Mouse (Mus musculus) stomach, postnatal 0 days (tissue): ENCODE data around the gene Col6a2. TPM values are rescaled to one million over a fixed set of nuclear protein-coding genes. Genes with fewer than 3 reads are reported as not detected.

ENCODE experiments used
- ATAC-seq: fragments of 200-750 bp; cut with Nextera tagmentation; 2 replicates; pipeline ENCODE4 v1.8.0; 2017; ENCODE audit not compliant: low FRiP score, low TSS enrichment
- DNase-seq: peaks from one replicate; pipeline ENCODE4 v3.0.0-alpha.2; 2016; ENCODE audit warnings: low spot score
- H3K27ac ChIP-seq: fragments of 300-500 bp; sonication (generic); replicated peaks from 2 replicates; pipeline ENCODE4 v1.5.1; 2014; ENCODE audit warnings: mild to moderate bottlenecking, control low read depth
- H3K27me3 ChIP-seq: fragments of 300-500 bp; sonication (generic); 2 replicates; pipeline ENCODE4 v1.6.1; 2014; ENCODE audit warnings: low read length; ENCODE audit not compliant: control insufficient read depth, insufficient read depth
- H3K36me3 ChIP-seq: fragments of 300-500 bp; sonication (generic); 2 replicates; pipeline ENCODE4 v1.6.1; 2014; ENCODE audit warnings: low read length, mixed read lengths; ENCODE audit not compliant: control insufficient read depth, insufficient read depth
- H3K4me1 ChIP-seq: fragments of 300-500 bp; sonication (generic); replicated peaks from 2 replicates; pipeline ENCODE4 v1.6.1; 2014; ENCODE audit warnings: antibody characterized with exemption; ENCODE audit not compliant: control insufficient read depth, insufficient read depth
- H3K4me2 ChIP-seq: fragments of 300-500 bp; sonication (generic); replicated peaks from 2 replicates; pipeline ENCODE4 v1.6.1; 2014; ENCODE audit warnings: low read depth, mild to moderate bottlenecking, control low read depth, moderate library complexity
- H3K4me3 ChIP-seq: fragments of 300-500 bp; sonication (generic); 2 replicates; pipeline ENCODE4 v1.5.1; 2014; ENCODE audit warnings: low read depth, low read length, control low read depth
- H3K9ac ChIP-seq: fragments of 300-500 bp; sonication (generic); 2 replicates; pipeline ENCODE4 v1.6.1; 2014; ENCODE audit warnings: mild to moderate bottlenecking, low read length, control low read depth, mixed read lengths
- H3K9me3 ChIP-seq: fragments of 300-500 bp; sonication (generic); 2 replicates; pipeline ENCODE4 v1.6.1; 2016; ENCODE audit warnings: low read length; ENCODE audit not compliant: control insufficient read depth
- CTCF ChIP-seq: IDR thresholded peaks from 2 replicates; pipeline ENCODE4 v1.5.1; 2016; ENCODE audit warnings: antibody characterized with exemption, low read depth, mild to moderate bottlenecking, moderate library complexity
- EP300 ChIP-seq: optimal IDR thresholded peaks from 2 replicates; pipeline ENCODE3; 2016; ENCODE audit warnings: antibody characterized with exemption
- WGBS: fragments of 180-500 bp; shearing (Covaris S2); extraction: QIAGEN DNeasy Blood & Tissue Kit; methylation state at CpG from one replicate; pipeline ENCODE4 v1.1.7; 2014; 5-methylcytosine and 5-hydroxymethylcytosine counted together
- polyA plus RNA-seq: library from polyadenylated mRNA; unstranded; fragments of >200 nt; fragmentation: Nextera tagmentation; extraction: Ambion mirVana; gene quantifications from 2 replicates; pipeline ENCODE4 v1.2.1, GENCODE M21; 2015

Gene Col6a2
- polyA plus RNA-seq, 1 experiment from 2014 or later, result 145 TPM

GRCm38 (mm10) chr10:76612473-76612872 lies 11.0 kb downstream of the Col6a2 start:
- H3K4me3 ChIP-seq, result no peak overlapping the region
- H3K9ac ChIP-seq, result no peak overlapping the region
- no peak overlapping the region for H3K27ac ChIP-seq
- no peak overlapping the region for H3K4me2 ChIP-seq
- H3K27me3 ChIP-seq, result no peaks in the 10 kb centered on the region
- peaks cover 18% of the 10 kb centered on the region for H3K36me3 ChIP-seq
- TF ChIP-seq CTCF (no peak), EP300 (no peak)
- DNase-seq, result no peak
- 82% methylated on average over 7 of the region's 7 CpGs for WGBS
- H3K9me3 ChIP-seq, result no peaks in the 10 kb centered on the region
- no peak for ATAC-seq
- no peaks in the 10 kb centered on the region for H3K4me1 ChIP-seq

DNA sequence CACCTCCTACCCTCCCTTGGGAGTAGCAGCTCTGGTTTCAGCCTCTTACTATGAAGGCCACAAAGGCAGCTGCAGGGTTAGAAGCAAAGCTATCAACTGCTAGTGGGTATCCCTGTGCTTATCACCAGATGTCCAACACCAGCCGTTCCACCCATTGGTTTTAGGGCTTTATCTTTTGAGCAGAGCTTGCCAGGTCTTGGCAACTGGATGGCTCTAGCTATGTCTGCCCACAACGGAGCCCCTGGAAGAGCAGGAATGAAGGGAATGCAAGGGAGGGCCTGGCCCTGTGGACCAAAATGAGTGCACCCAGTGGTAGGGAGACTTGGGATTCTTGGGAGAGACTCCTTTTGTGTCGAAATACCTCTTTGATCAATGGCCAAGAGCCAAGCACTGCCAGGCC lies 20.7 kb downstream of the Col6a2 start:
- TF ChIP-seq EP300, result no peak
- no peak for TF ChIP-seq CTCF
- no peaks in the 10 kb centered on the region for H3K27me3 ChIP-seq
- H3K4me2 ChIP-seq, result no peak overlapping the region
- H3K9ac ChIP-seq, result no peak overlapping the region
- 69% methylated on average over 3 of the region's 3 CpGs for WGBS
- no peak overlapping the region for H3K4me3 ChIP-seq
- ATAC-seq (no peak), DNase-seq (no peak)
- H3K27ac ChIP-seq, result no peak overlapping the region
- peaks cover 11% of the 10 kb centered on the region; the same call in 1 of the 2 replicates for H3K36me3 ChIP-seq
- no peaks in the 10 kb centered on the region for H3K9me3 ChIP-seq
- no peaks in the 10 kb centered on the region for H3K4me1 ChIP-seq

GRCm38 (mm10) chr10:76596338-76596737 lies 27.1 kb downstream of the Col6a2 start:
- 91% methylated on average over 31 of the region's 31 CpGs for WGBS
- H3K36me3 ChIP-seq, result no peaks in the 10 kb centered on the region; the same call in 1 of the 2 replicates
- H3K27ac ChIP-seq, result no peak overlapping the region
- H3K4me3 ChIP-seq, result no peak overlapping the region
- H3K9me3 ChIP-seq, result no peaks in the 10 kb centered on the region
- no peak for TF ChIP-seq EP300
- no peak for TF ChIP-seq CTCF
- ATAC-seq (no peak; the same call in 1 of the 2 replicates), DNase-seq (no peak)
- H3K4me2 ChIP-seq, result no peak overlapping the region
- no peaks in the 10 kb centered on the region for H3K4me1 ChIP-seq
- no peak overlapping the region for H3K9ac ChIP-seq
- no peaks in the 10 kb centered on the region for H3K27me3 ChIP-seq

DNA sequence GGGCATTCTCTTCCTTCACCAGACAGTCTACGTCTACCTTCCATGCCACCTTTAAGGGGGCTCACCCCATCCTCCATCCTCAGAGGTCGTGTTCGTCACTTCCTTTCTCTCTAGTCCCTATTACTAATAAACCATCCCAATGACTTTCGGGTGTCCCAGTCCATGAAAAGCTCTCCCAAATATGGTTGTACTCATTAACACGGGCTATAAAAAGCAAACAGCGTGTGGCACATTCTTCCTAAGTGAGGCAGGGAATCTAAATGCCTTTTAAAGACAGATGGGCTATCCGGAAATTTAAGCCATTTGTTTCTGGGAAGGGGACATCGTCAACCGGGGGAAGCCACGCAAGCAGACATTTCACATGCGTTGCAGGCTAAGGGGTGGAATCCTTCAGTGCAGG lies 33.2 kb downstream of the Col6a2 start:
- H3K9me3 ChIP-seq, result no peaks in the 10 kb centered on the region
- no peak overlapping the region for H3K4me3 ChIP-seq
- H3K4me2 ChIP-seq, result no peak overlapping the region
- ATAC-seq (no peak), DNase-seq (no peak)
- no peaks in the 10 kb centered on the region for H3K27me3 ChIP-seq
- no peak overlapping the region for H3K9ac ChIP-seq
- WGBS, result 75% methylated on average over 11 of the region's 11 CpGs
- no peak for TF ChIP-seq EP300
- no peak for TF ChIP-seq CTCF
- H3K27ac ChIP-seq, result no peak overlapping the region
- H3K4me1 ChIP-seq, result no peaks in the 10 kb centered on the region
- no peaks in the 10 kb centered on the region for H3K36me3 ChIP-seq

GRCm38 (mm10) chr10:76586190-76586589 lies 37.2 kb downstream of the Col6a2 start:
- Histone ChIP-seq H3K27ac (no peak overlapping the region), H3K4me2 (no peak overlapping the region), H3K27me3 (no peaks in the 10 kb centered on the region), H3K4me3 (no peak overlapping the region), H3K36me3 (no peaks in the 10 kb centered on the region), H3K9me3 (no peaks in the 10 kb centered on the region), H3K4me1 (no peaks in the 10 kb centered on the region), H3K9ac (no peak overlapping the region)
- DNase-seq (no peak), ATAC-seq (no peak)
- TF ChIP-seq EP300, result no peak
- no peak for TF ChIP-seq CTCF
- whole genome bisulfite sequencing, result 22% methylated on average over 1 of the region's 1 CpGs

DNA sequence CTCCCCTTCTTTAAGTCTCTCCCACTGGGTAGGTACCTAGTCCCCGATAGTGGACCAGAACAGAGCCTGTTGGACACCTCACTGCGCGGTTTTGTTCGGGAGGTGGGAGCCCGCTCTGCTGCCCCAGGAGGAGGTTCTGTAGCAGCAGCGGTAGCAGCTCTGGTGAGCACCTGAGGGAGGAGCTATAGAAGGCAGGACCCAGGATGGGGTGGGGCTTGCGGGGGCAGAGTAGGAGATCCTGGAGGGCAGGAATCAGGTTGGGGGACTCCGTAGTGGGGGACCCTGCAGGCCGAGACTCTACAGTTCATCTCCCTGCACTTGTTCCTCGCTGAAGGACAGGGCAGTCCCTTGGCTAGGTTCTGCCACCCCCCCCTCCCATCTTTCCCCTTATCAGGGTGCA lies 39.3 kb downstream of the Col6a2 start:
- Histone ChIP-seq H3K4me1 (no peaks in the 10 kb centered on the region), H3K36me3 (no peaks in the 10 kb centered on the region), H3K27ac (no peak overlapping the region), H3K27me3 (no peaks in the 10 kb centered on the region), H3K9ac (peak overlapping the region; percentile 27; the same call in 1 of the 2 replicates), H3K4me2 (peak overlapping the region; percentile 34; the same call in 1 of the 2 replicates), H3K9me3 (no peaks in the 10 kb centered on the region), H3K4me3 (no peak overlapping the region)
- ATAC-seq, result no peak
- WGBS, result 16% methylated on average over 10 of the region's 10 CpGs
- TF ChIP-seq EP300, result no peak
- TF ChIP-seq CTCF, result no peak
- DNase-seq, result no peak
